Mouse (Mus musculus) monocyte, adult 5-6 weeks (primary cell): Measurements from ENCODE around the gene Gramd4. TPM values are rescaled to one million over a fixed set of nuclear protein-coding genes. Genes with fewer than 3 reads are reported as not detected.
"Not testable (repeated sequence)": the region's sequence is repeated elsewhere in the genome, so short reads cannot be mapped to it uniquely, and the experiment has no call there.

Experiments used
- ATAC-seq: fragments of 153-309, 156-312 bp; replicated peaks from 2 replicates; pipeline ENCODE4 v1.8.0; 2017; ENCODE audit warnings: mild to moderate bottlenecking; ENCODE audit not compliant: low TSS enrichment, insufficient number of reproducible peaks, severe bottlenecking, poor library complexity, low FRiP score
- total RNA-seq: library from RNA; stranded (forward); fragments of 200-1000, 200-491, 200-594 nt; gene quantifications from 3 replicates; pipeline ENCODE4 v1.2.3, GENCODE M21; 2017

Gramd4 gene
- total RNA-seq, 1 experiment from 2014 or later, result 112 TPM

GRCm38 (mm10) chr15:86168941-86169816 lies 111.7 kb downstream of the Gramd4 start:
- ATAC-seq, result no peak

DNA sequence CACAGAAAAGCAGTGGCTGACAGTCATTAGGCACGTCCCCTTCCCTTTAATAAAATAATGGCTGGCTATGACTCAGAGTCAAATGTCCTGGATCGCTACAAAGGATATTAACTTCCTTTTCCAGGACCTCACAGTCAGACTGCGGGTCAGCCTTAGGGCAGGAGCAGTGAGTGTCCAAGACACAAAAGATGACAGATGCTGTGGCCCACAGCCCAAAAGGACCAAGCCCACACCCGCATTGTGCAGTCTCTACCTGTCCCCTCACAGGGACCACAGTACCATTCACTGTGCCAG lies 112.3 kb downstream of the Gramd4 start:
- ATAC-seq, result no peak

GRCm38 (mm10) chr15:86171316-86171715 lies 113.8 kb downstream of the Gramd4 start:
- ATAC-seq, result no peak

GRCm38 (mm10) chr15:86172124-86172523 lies 114.6 kb downstream of the Gramd4 start:
- ATAC-seq, result no peak

DNA sequence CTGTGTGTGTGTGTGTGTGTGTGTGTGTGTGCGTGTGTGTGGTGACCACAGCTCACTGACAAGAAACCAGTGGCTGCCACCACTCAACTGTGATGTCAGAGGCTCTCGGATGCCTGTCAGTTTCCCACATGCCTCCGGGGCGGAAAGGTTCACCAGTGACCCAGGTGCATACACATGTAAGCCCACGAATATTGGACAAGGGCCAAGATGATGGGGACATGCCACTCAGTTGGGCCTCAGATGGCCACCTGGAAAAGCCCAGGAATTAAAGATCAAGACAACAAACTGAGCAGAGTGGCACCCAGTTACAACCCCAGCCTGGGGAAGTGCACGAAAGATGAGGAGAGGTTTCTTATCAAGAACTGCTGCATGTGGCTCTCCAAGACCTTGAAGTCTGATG lies 115.0 kb downstream of the Gramd4 start:
- no peak for ATAC-seq

- ATAC-seq, result peak; percentile 56; the same call in 1 of the 2 replicates
Measured at GRCm38 (mm10) chr15:86173136-86173985, 115.9 kb downstream of the Gramd4 start.

DNA sequence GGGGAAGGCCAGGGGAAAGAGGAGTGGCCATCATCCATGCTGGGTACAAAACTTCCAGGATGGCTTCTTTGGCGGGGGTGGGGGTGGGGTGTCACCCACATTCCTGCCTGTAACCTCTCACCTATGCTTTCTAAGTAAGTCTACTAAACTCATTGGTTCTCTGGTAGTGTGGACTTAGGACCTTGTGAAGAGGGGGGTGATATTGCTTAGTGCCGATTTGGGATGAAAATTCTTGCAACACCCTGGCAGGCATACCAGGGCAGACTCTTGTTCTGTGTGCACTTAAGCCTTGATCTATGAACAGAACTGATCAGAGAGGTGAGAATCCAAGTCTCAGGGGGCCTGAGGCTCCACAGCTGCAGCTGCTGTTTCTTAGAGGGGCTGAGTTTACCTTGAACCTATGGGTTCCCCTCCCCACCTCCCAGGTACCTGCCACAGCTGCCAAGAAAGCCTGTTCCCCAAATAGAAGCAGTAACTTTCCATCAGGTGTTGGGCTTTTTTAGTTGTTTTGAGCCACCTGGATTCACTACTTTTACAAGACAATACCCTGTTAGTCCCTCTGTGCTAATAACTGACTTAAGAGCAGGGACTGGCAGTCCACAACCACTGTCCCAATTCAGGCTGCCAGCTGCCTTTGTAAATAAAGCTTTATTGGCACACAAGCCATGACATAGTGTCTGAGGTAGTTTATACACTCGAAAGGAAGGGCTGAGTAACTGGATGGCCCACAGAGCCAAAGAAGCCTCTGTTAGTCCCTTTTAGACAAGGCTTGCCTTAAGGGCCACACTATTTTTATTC lies 118.0 kb downstream of the Gramd4 start:
- no peak for ATAC-seq

DNA sequence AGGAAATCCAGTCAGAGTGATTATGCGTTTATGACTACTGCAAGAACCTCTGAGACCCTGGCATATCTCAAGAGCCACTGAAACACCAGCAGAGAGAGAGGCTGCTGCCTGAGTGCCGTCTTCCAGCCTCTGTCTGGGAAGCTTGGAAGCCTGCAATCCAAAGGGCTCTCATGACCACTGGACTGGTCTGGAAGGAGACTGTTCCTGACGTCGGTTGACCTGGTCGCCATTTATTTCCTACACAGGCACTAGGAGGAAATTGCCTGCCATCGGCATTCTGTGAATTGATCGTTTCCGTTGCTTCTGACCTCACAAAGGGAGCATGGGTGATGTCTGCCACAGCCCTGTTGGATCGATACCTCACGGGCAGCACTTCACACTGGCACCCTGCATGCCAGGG lies 118.7 kb downstream of the Gramd4 start:
- no peak for ATAC-seq

- ATAC-seq, result no peak
Measured at GRCm38 (mm10) chr15:86176771-86177702, 119.5 kb downstream of the Gramd4 start.

- not testable (repeated sequence) for ATAC-seq
Measured at GRCm38 (mm10) chr15:86177703-86178251, 120.3 kb downstream of the Gramd4 start.

DNA sequence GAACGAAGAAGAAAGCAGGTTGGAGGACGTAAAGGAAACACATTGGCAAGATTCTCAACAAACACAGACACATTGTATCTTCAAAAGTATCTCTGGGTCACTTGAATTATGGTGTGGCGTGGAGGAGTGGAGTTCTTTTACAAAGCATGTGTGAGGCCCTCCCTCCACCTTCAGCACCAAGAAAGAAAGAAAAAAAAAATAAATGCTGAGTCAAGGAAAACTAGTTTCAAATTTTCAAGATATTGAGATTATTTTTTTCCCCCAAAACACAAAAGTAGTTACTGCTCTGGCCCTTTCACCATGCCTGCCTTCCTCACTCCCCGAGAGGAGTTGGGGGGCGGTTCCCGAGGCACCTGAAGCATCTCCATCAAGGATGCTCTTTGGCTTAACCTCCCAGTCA lies 121.1 kb downstream of the Gramd4 start:
- ATAC-seq, result no peak

GRCm38 (mm10) chr15:86180427-86180826 lies 122.9 kb downstream of the Gramd4 start:
- ATAC-seq, result no peak

GRCm38 (mm10) chr15:86181321-86181720 lies 123.8 kb downstream of the Gramd4 start:
- ATAC-seq, result not testable (repeated sequence)

GRCm38 (mm10) chr15:86181941-86182439 lies 124.5 kb downstream of the Gramd4 start:
- ATAC-seq, result no peak

GRCm38 (mm10) chr15:86182646-86183045 lies 125.2 kb downstream of the Gramd4 start:
- ATAC-seq, result peak; percentile 68

DNA sequence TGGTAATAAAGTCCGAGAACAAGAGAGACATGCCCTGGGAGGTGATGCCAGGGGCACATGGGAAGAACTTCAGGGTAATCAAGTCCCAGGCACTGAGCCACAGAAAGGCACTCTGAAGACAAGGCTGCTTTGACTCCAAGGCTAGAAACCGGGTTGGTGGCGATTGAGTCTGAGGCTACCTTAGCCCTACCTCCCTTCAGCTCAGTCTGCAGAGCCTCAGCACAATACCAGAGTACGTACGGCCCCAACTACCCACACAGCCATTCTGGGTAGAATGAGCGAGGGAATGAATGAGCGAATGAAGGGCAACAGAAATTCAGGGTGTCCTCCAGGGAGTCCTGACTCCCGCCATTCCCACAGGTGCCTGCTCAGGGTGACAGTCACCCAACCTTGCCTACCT lies 126.0 kb downstream of the Gramd4 start:
- ATAC-seq, result no peak

GRCm38 (mm10) chr15:86184071-86184470 lies 126.6 kb downstream of the Gramd4 start:
- ATAC-seq, result no peak
